ENCODE assay signal across 11 mouse cellular contexts in the genomic region with DNA sequence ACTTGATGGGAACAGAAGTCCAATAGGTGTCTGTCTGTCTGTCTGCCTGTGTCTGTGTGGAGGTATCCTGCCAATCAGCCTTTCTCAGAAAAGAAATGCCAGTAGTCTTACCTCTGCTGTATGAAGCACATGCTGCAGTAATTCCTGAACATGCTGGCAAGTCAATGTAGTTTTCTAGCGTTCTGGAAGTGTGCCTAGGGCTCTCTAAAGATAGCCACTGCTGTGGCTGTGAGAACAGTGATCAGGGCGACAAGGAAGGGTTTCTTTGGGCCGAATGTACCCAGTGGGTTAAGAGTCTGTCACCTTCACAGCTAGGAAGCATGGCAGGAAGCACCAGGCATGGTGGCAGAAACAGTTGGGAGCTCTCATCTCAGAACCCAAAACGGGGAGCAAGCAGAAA. TPM values are rescaled to one million over a fixed set of nuclear protein-coding genes. Genes with fewer than 3 reads are reported as not detected.
DNase-seq lines count a peak whose midpoint lies in the region; ATAC-seq lines count a peak whose summit lies in the region.
"Had no signal": no experiment of that assay in that cellular context is flagged by ENCODE, and none has a peak within 500 bp of the region (broad histone marks: within the 10 kb centered on the region; RNA-seq: fewer than 3 reads in every experiment).

No protein-coding gene starts in this region.

- intact Hi-C loops in gastrocnemius, postnatal 36 days (cut with DNase I) = no loop called here
- intact Hi-C loops in left cerebral cortex, postnatal 14 days (cut with DNase I) = no loop called here

- DNase-seq in gastrocnemius, adult 18-20 months (ENCODE audit: low spot score) = peak; percentile 66
- DNase-seq in gastrocnemius, postnatal 36 days = no peak
- peak; percentile 37 to 81 for DNase-seq in left cerebral cortex, postnatal 14 days (ENCODE audit: low spot score in 2 of 2)
- DNase-seq in left cerebral cortex, adult 11 months (ENCODE audit: low spot score) = no peak
- DNase-seq in heart, postnatal 4 days = peak; percentile 40
- DNase-seq in thymus, postnatal 0 days (ENCODE audit: low spot score) = no peak
- DNase-seq: kidney, adult 2 months; lung, postnatal 10 days had no signal

- ATAC-seq in erythroblast, adult 5-6 weeks (replicated peaks; ENCODE audit: low FRiP score, poor library complexity, severe bottlenecking) = 0 out of 2 replicates have a peak, but pooled peaks have one; percentile 44
- ATAC-seq: CD4-positive, CD25-positive, alpha-beta regulatory T cell, adult 4 months; forebrain, embryonic 14.5 days had no signal

RNA-seq across cellular contexts. Expression of a gene that starts 17.0 kb away (rescaled TPM):
- total RNA-seq in gastrocnemius, adult 18-20 months (2021) = 1 to 10 TPM; 2.2 to 3.1 TPM
- 1 to 10 TPM; 2.7 to 3.3 TPM for total RNA-seq in gastrocnemius, postnatal 36 days (2021)
- total RNA-seq in left cerebral cortex, postnatal 14 days (2021) = 1 to 10 TPM; 2.0 to 2.4 TPM
- total RNA-seq in erythroblast, adult 5-6 weeks (2015; ENCODE audit: low replicate concordance) = 1.2 TPM in 1 of 2 replicates, not detected in the other
- total RNA-seq in erythroblast, adult 5-6 weeks (2017; ENCODE audit: low replicate concordance) = 0.98 TPM in 1 of 2 replicates, not detected in the other
- total RNA-seq in heart, postnatal 4 days (2021) = 10 to 100 TPM; 30.2 to 30.8 TPM
- 16.2 TPM in 2 replicates for polyA plus RNA-seq in thymus, postnatal 0 days (2015; fragmentation: Nextera tagmentation; extraction: Ambion mirVana)

Comparison
In these comparisons a context has a peak if more than half of its experiments do, and no peak if none do; other contexts are left out.
1. DNase-seq: peak in gastrocnemius, adult 18-20 months (single experiment), left cerebral cortex, postnatal 14 days (2 of 2) and heart, postnatal 4 days (single experiment); none in gastrocnemius, postnatal 36 days (0 of 2), left cerebral cortex, adult 11 months (single experiment) and thymus, postnatal 0 days (single experiment).
2. RNA of a gene that starts 17.0 kb away (total RNA-seq): 30.2 to 30.8 TPM in heart, postnatal 4 days; 2.7 to 3.3 TPM in gastrocnemius, postnatal 36 days, 2.2 to 3.1 TPM in gastrocnemius, adult 18-20 months, 2.0 to 2.4 TPM in left cerebral cortex, postnatal 14 days and 0.98 to 1.2 TPM in erythroblast, adult 5-6 weeks; every median in the first group is over 4 times any median in the second.